Mouse (Mus musculus) kidney, embryonic 15.5 days (tissue): Measurements from ENCODE around the gene Acox3. TPM values are rescaled to one million over a fixed set of nuclear protein-coding genes. Genes with fewer than 3 reads are reported as not detected.

Source experiments
- ATAC-seq: fragments of 200-750 bp; cut with Nextera tagmentation; replicated peaks from 2 replicates; pipeline ENCODE4 v1.8.0; 2017; ENCODE audit warnings: moderate TSS enrichment; ENCODE audit not compliant: low FRiP score
- H3K27ac ChIP-seq: fragments of 300-500 bp; sonication (generic); 2 replicates; pipeline ENCODE4 v1.5.1; 2015; ENCODE audit warnings: mild to moderate bottlenecking, inconsistent platforms
- H3K27me3 ChIP-seq: fragments of 300-500 bp; sonication (generic); 2 replicates; pipeline ENCODE4 v1.6.1; 2015; ENCODE audit warnings: inconsistent platforms
- H3K36me3 ChIP-seq: fragments of 300-500 bp; sonication (generic); 2 replicates; pipeline ENCODE4 v1.6.1; 2015; ENCODE audit warnings: inconsistent platforms
- H3K4me1 ChIP-seq: fragments of 300-500 bp; sonication (generic); 2 replicates; pipeline ENCODE4 v1.6.1; 2015; ENCODE audit warnings: inconsistent platforms
- H3K4me2 ChIP-seq: fragments of 300-500 bp; sonication (generic); 2 replicates; pipeline ENCODE4 v1.6.1; 2015; ENCODE audit warnings: moderate library complexity, mild to moderate bottlenecking, inconsistent platforms
- H3K4me3 ChIP-seq: fragments of 300-500 bp; sonication (generic); replicated peaks from 2 replicates; pipeline ENCODE4 v1.5.1; 2015; ENCODE audit warnings: mild to moderate bottlenecking, inconsistent platforms
- H3K9ac ChIP-seq: fragments of 300-500 bp; sonication (generic); 2 replicates; pipeline ENCODE4 v1.6.1; 2015; ENCODE audit warnings: mild to moderate bottlenecking, inconsistent platforms
- H3K9me3 ChIP-seq: fragments of 300-500 bp; sonication (generic); replicated peaks from 2 replicates; pipeline ENCODE4 v1.6.1; 2016; ENCODE audit warnings: inconsistent platforms
- WGBS: fragments of 180-500 bp; shearing (Covaris S2); methylation state at CpG from one replicate; pipeline ENCODE4 v1.1.7; 2015; ENCODE audit warnings: mixed read lengths; 5-methylcytosine and 5-hydroxymethylcytosine counted together
- polyA plus RNA-seq: library from polyadenylated mRNA; unstranded; fragments of >200 nt; fragmentation: Nextera tagmentation; extraction: Ambion mirVana; gene quantifications from 2 replicates; pipeline ENCODE4 v1.2.1, GENCODE M21; 2015

Gene Acox3
- polyA plus RNA-seq, 1 experiment from 2014 or later = 12.5 TPM

- Histone ChIP-seq H3K4me2 (no peak overlapping the region), H3K9me3 (no peaks in the 10 kb centered on the region), H3K27me3 (no peaks in the 10 kb centered on the region), H3K9ac (no peak overlapping the region), H3K4me1 (peaks cover 49% of the 10 kb centered on the region), H3K4me3 (no peak overlapping the region), H3K27ac (no peak overlapping the region), H3K36me3 (no peaks in the 10 kb centered on the region)
- WGBS = 85% methylated on average over 9 of the region's 9 CpGs
- no peak for ATAC-seq
These were observed 60.7 kb downstream of the Acox3 start for GRCm38 (mm10) chr5:35643401-35644048.

- H3K27me3 ChIP-seq = no peaks in the 10 kb centered on the region
- H3K27ac ChIP-seq = no peak overlapping the region
- H3K4me2 ChIP-seq = no peak overlapping the region
- ATAC-seq = no peak
- no peaks in the 10 kb centered on the region for H3K9me3 ChIP-seq
- H3K36me3 ChIP-seq = no peaks in the 10 kb centered on the region
- no peak overlapping the region for H3K4me3 ChIP-seq
- peaks cover 49% of the 10 kb centered on the region for H3K4me1 ChIP-seq
- no peak overlapping the region for H3K9ac ChIP-seq
- 46% methylated on average over 4 of the region's 4 CpGs for WGBS
These were observed 61.2 kb downstream of the Acox3 start for GRCm38 (mm10) chr5:35644082-35644481.

- Histone ChIP-seq H3K9me3 (no peaks in the 10 kb centered on the region), H3K9ac (no peak overlapping the region), H3K27ac (no peak overlapping the region), H3K4me3 (no peak overlapping the region), H3K4me2 (no peak overlapping the region), H3K27me3 (no peaks in the 10 kb centered on the region), H3K4me1 (peaks cover 49% of the 10 kb centered on the region), H3K36me3 (no peaks in the 10 kb centered on the region)
- 82% methylated on average over 6 of the region's 6 CpGs for WGBS
- no peak for ATAC-seq
These were observed 63.2 kb downstream of the Acox3 start for GRCm38 (mm10) chr5:35645938-35646493.

DNA sequence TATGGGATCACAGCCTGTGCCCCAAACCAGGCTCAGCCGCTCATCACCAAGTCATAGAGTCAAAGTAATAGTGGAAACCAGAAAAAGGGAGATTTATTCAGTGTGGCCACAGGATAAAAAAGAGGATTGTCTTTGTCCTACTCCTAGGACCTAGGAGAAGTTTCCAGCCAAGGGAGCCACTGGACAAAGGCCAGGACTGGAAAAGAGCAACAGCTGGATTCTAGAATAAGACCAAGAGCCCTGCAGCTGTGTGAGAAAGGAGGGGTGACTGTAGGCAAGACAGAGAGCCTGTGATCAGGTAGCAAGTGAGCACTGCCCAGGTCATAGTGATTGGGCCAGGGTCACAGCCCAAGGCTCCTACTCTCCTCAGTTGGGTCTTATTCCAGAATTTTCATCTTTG is 64.1 kb downstream of the Acox3 start:
- Histone ChIP-seq H3K4me2 (no peak overlapping the region), H3K4me3 (no peak overlapping the region), H3K9ac (no peak overlapping the region), H3K9me3 (no peaks in the 10 kb centered on the region), H3K36me3 (no peaks in the 10 kb centered on the region), H3K27me3 (no peaks in the 10 kb centered on the region), H3K4me1 (peaks cover 41% of the 10 kb centered on the region), H3K27ac (no peak overlapping the region)
- WGBS = 92% methylated on average over 1 of the region's 1 CpGs
- ATAC-seq = no peak

- Histone ChIP-seq H3K36me3 (no peaks in the 10 kb centered on the region), H3K27me3 (no peaks in the 10 kb centered on the region), H3K4me1 (peaks cover 34% of the 10 kb centered on the region), H3K4me2 (no peak overlapping the region), H3K9ac (no peak overlapping the region), H3K4me3 (no peak overlapping the region), H3K9me3 (no peaks in the 10 kb centered on the region), H3K27ac (0 out of 2 replicates have a peak overlapping the region, but pooled peaks have one; percentile 14)
- WGBS = 46% methylated on average over 4 of the region's 4 CpGs
- 0 out of 2 replicates have a peak, but pooled peaks have one; percentile 12 for ATAC-seq
These were observed 64.7 kb downstream of the Acox3 start for GRCm38 (mm10) chr5:35647562-35647961.

GRCm38 (mm10) chr5:35648230-35648629 is 65.4 kb downstream of the Acox3 start:
- H3K4me1 ChIP-seq = peaks cover 28% of the 10 kb centered on the region
- no peaks in the 10 kb centered on the region for H3K9me3 ChIP-seq
- no peak overlapping the region for H3K4me2 ChIP-seq
- no peak overlapping the region for H3K9ac ChIP-seq
- H3K27ac ChIP-seq = no peak overlapping the region
- no peak overlapping the region for H3K4me3 ChIP-seq
- 64% methylated on average over 2 of the region's 2 CpGs for WGBS
- H3K36me3 ChIP-seq = no peaks in the 10 kb centered on the region
- H3K27me3 ChIP-seq = no peaks in the 10 kb centered on the region
- ATAC-seq = no peak

DNA sequence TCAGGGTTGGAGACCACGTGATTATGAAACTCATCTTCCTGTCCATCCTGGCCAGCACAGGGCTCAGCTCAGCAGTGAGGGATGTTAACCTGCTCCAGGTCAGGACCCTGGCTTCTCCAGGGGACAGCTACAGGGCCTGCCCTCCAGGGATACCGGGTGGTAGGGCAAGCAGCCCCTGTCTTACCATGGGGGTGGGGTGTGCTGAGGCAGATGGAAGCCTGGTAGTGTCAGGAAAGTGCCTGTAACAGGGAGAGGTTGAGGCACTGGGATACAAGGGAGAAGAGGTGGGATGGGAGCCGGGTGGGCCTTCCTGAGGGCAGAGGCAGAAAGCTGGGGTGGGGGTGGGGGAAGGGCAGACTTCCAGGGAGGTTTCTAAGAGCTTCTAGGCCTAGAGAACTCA is 69.5 kb downstream of the Acox3 start:
- H3K4me3 ChIP-seq = no peak overlapping the region
- peaks cover 10% of the 10 kb centered on the region for H3K4me1 ChIP-seq
- no peaks in the 10 kb centered on the region for H3K36me3 ChIP-seq
- H3K9me3 ChIP-seq = no peaks in the 10 kb centered on the region
- ATAC-seq = no peak
- WGBS = 87% methylated on average over 3 of the region's 3 CpGs
- H3K27me3 ChIP-seq = no peaks in the 10 kb centered on the region
- no peak overlapping the region for H3K9ac ChIP-seq
- H3K4me2 ChIP-seq = no peak overlapping the region
- H3K27ac ChIP-seq = no peak overlapping the region

DNA sequence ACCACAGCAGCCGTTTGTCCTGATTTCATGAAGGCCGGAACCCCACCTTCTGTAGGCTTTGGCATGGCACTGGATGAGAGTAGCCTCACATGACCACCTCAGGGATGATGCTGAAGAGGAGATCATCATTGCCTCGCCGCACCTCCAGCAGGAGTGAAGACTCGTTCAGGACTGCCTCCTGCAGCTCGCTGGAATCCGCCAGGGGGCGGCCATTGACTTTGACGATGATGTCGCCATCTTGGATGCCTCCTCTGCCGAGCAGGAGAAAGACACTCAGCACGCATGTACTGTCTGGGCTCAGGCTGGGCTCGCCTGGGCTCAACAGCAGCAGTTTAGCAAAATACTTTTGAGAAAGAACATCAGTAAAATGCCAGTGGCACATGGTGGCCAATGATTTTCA is 70.0 kb downstream of the Acox3 start:
- Histone ChIP-seq H3K9ac (no peak overlapping the region), H3K36me3 (no peaks in the 10 kb centered on the region), H3K27ac (no peak overlapping the region), H3K9me3 (no peaks in the 10 kb centered on the region), H3K4me3 (no peak overlapping the region), H3K4me1 (peaks cover 4% of the 10 kb centered on the region; the same call in 1 of the 2 replicates), H3K27me3 (no peaks in the 10 kb centered on the region), H3K4me2 (no peak overlapping the region)
- ATAC-seq = no peak
- WGBS = 89% methylated on average over 13 of the region's 13 CpGs

GRCm38 (mm10) chr5:35653743-35654395 is 71.0 kb downstream of the Acox3 start:
- no peaks in the 10 kb centered on the region for H3K36me3 ChIP-seq
- WGBS = 76% methylated on average over 9 of the region's 9 CpGs
- no peaks in the 10 kb centered on the region for H3K4me1 ChIP-seq
- ATAC-seq = no peak
- H3K9ac ChIP-seq = no peak overlapping the region
- H3K27ac ChIP-seq = no peak overlapping the region
- no peaks in the 10 kb centered on the region for H3K27me3 ChIP-seq
- H3K4me3 ChIP-seq = no peak overlapping the region
- H3K4me2 ChIP-seq = no peak overlapping the region
- no peaks in the 10 kb centered on the region for H3K9me3 ChIP-seq

- Histone ChIP-seq H3K36me3 (no peaks in the 10 kb centered on the region), H3K4me1 (peaks cover under 1% of the 10 kb centered on the region; the same call in 1 of the 2 replicates), H3K9ac (no peak overlapping the region), H3K27me3 (no peaks in the 10 kb centered on the region), H3K27ac (no peak overlapping the region), H3K9me3 (no peaks in the 10 kb centered on the region), H3K4me3 (no peak overlapping the region), H3K4me2 (no peak overlapping the region)
- no peak for ATAC-seq
- whole genome bisulfite sequencing = 90% methylated on average over 10 of the region's 10 CpGs
These were observed 73.1 kb downstream of the Acox3 start for GRCm38 (mm10) chr5:35655753-35656485.

DNA sequence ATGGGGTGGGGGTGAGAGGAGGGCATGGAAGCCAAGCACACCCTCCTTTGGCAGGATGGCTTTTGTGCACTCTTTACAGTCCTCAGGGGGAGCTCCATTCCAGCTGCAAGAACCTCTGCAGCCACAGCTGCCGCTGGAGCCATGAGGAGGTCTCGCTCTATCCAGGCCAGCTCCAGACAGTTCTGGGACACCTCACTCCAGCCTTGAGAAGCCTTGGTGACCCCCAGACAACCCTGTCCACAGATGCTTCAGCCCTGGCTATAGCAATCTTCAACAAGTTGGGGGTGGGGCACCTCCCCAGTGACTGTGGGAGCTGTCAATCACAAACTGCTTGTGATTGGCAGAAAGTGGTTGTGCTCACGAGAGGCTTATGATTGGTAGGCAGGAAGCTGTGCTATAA is 76.7 kb downstream of the Acox3 start:
- no peak overlapping the region for H3K4me2 ChIP-seq
- 62% methylated on average over 3 of the region's 3 CpGs for WGBS
- H3K27ac ChIP-seq = no peak overlapping the region
- no peaks in the 10 kb centered on the region for H3K9me3 ChIP-seq
- no peak; the same call in 1 of the 2 replicates for ATAC-seq
- no peak overlapping the region for H3K4me3 ChIP-seq
- no peak overlapping the region for H3K9ac ChIP-seq
- no peaks in the 10 kb centered on the region for H3K27me3 ChIP-seq
- peaks cover 4% of the 10 kb centered on the region; the same call in 1 of the 2 replicates for H3K4me1 ChIP-seq
- no peaks in the 10 kb centered on the region for H3K36me3 ChIP-seq

DNA sequence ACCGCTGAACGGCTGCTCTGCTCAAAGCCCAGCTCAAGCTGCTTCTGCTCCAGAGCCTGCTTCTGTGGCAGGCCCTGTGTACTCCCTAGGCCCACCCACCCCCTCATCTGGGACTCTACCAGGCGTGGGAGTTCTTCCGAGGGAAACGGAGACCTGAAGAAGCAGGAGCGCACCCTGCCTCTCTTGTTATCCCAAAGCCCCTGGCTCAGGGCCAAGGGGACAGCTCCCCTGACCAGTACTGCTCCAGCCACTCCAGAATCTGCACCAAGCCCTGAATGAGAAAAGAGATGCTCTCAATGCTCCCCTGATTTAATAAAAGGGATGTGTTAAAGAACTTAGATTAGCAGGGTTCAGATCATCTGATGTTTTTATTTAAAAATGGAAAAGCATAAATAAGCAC is 78.4 kb downstream of the Acox3 start:
- Histone ChIP-seq H3K4me1 (peaks cover 4% of the 10 kb centered on the region; the same call in 1 of the 2 replicates), H3K27ac (no peak overlapping the region), H3K4me2 (no peak overlapping the region), H3K9me3 (no peaks in the 10 kb centered on the region), H3K4me3 (no peak overlapping the region), H3K9ac (no peak overlapping the region), H3K27me3 (no peaks in the 10 kb centered on the region), H3K36me3 (no peaks in the 10 kb centered on the region)
- 39% methylated on average over 6 of the region's 6 CpGs for WGBS
- ATAC-seq = no peak
